Mouse (Mus musculus) embryo, embryonic 11 days (tissue): Measurements from ENCODE around the gene Neurog2.

Source experiments
- DNase-seq: peaks from one replicate; pipeline ENCODE4 v3.0.0-alpha.2; 2015

The Neurog2 gene

DNA sequence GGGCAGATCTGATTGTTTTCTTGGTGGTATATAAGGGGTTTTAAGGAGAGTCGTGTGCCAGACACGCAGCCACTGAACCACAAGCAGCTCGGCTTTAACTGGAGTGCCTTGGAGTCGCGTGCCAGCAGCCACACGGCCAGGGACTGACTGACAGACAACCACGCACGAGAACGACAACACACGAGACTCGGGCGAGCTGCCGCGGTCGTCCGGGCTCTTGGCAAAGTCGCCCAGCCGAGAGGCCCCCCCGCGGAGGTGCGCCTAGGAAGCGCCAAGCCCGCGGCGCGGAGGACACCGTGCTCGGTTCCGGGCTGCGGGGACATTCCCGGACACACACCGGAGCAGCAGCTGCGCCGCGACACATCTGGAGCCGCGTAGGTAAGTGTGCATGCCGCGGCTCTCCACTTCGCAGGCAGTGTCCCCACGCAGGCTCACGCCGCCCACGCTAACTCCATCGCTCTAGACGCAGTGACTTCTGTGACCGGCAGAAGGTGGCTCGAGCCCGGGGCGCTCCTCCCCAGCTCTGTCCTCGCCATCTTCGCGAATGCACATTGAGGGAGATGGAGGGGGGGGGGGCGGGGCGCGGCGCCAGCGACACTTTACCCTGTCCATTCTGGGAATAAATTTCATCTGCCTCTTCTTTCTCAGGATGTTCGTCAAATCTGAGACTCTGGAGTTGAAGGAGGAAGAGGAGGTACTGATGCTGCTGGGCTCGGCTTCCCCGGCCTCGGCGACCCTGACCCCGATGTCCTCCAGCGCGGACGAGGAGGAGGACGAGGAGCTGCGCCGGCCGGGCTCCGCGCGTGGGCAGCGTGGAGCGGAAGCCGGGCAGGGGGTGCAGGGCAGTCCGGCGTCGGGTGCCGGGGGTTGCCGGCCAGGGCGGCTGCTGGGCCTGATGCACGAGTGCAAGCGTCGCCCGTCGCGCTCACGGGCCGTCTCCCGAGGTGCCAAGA is at the start of gene Neurog2:
Gene Neurog2, plus strand, starts transcription at position 56 of the 953 bp plus-strand sequence.
- no peak for DNase-seq

DNA sequence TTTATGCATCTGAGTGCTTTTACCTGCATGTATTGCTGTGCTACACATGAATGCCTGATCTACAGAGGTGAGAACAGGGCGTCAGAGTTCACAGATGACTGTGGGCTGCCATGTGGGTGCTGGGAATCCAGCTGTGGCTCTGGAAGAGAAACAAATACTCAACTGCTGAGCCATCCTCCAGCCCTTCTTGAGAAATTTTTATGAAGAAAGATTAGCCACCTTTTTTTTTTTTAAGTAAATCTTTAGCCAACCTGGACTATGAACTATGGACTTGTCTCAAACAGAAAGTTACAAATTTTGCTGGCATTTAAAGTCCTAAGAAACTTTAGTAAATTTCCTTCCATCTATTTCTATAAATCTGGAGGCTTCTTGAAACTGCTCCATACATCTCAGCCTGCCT is 35.8 kb upstream of the Neurog2 start:
- no peak for DNase-seq

DNA sequence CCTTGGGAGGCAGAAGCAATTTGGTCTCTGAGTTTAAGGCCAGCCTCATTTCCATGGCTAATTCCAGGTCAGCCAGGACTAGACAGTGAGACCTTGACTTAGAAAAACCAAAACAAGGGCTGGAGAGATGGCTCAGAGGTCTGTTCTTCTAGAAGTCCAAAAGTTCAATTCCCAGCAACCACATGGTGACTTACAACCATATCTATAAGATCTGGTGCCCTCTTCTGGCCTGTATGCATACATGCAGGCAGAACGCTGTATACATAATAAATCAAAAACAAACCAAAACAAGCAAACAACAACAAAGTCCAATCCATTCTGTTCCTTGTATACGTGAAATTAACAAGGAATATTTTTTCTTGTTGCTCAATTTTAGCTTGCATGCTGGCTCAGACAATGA is 24.8 kb upstream of the Neurog2 start:
- DNase-seq, result no peak

DNA sequence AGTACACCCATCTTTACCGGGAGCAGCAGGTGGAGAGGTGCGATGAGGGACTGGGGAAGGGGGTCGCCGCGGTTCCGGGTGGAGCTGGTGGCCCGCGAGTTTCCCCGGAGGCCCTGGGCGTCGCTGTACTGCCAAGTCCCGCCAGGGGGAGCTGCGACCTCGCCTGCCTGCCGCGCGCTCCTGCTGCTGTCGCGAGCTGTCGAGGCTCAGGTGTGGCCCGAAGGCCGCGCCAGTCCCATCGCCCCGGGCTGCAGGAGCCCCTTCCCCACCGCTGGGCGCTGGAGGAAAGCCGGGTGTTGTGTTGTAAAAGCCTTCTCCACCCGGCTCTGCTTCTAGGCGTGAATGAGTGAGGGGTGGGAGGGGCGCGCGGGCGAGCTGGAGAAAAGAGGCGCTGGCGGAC is 7.6 kb upstream of the Neurog2 start:
- peak; percentile 89 for DNase-seq

DNA sequence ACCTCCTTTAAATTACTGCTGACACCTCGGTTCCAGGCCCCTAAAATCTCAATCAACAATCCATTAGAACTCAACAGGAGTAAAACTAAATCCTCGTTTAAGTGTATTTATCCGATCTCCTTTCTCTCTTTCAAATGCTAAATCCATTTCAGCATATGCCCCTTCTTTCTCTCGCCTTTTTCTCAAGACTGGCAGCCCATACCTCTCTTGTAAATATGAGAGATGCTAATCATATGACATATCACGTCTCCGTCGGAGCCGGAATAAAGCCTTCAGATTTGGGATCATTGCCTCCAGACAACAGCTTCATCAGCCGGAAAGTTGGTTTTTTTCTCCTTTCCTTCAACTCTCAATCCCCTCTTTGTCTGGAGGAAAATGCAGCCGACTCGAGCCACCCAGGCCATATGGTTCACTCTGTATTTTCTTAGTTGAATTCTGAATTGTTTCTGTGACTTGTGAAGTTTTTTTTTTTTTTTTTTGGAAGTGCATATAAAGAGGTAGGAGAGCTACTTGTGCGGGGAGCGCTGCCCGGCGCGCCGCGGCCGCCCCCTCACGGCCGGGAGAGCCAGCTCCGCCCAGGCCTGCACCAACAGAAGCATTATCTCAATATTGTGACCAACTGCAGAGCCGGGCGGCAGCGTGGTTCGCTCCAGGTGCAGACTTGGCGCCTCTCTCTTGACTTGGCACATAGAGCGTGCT is 7.1 kb upstream of the Neurog2 start:
- DNase-seq, result peak; percentile 70

DNA sequence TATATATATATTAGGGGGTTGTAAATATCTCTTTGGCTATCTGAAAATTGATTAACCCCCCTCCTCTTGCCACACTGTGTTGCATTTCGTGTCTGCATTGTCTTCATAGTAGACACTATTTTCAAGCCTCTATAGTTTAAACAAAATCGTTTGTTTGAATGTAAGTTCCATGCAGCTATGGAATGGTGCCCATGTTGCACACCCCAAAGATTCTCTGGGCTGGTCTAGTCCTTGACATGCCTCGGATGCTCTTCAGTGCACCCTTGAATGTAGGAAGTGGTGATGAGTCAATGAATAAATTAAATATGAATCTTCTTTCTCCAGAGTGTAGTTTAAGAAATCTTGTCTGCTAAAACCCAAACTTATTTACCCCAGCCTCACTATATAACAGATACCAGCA is 6.4 kb upstream of the Neurog2 start:
- no peak for DNase-seq

DNA sequence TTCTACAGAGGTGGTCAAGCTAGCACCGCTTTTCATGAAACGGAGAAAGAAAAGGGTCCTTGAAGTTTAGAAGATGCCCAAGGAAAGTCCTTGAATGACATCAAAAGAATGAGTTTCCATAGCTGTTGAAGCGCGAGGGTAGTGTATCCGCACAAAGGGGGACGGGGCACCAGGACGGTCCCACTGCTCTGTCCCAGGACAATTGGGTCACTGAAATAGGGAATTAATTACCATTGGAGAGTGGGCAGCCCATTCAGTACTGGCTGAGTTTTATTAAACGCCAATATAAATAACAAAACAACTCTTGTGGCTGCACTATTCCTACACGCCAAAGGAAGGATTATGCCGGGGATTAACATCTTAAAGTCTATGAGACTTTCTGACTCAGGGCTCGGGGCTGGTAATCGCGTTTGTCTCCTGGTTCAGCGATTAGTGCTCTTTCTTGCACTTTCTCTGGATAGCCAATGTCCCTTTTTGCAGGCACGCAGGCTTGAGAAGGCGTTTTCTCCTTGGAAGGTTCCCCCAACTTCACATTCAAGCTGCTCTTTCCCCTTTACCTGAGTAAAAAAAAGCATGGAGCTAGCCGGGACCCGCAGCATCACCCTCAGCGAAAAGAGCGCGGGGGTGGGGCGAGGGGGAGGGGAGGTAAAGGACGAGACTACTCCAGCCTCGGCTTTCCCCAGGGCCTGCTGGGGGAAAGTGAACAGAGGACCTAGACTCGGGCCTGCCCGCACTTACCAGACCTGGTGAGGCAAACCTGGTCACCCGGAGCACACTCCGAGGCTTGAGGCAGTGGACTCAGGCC is 5.6 kb upstream of the Neurog2 start:
- peak; percentile 59 for DNase-seq

DNA sequence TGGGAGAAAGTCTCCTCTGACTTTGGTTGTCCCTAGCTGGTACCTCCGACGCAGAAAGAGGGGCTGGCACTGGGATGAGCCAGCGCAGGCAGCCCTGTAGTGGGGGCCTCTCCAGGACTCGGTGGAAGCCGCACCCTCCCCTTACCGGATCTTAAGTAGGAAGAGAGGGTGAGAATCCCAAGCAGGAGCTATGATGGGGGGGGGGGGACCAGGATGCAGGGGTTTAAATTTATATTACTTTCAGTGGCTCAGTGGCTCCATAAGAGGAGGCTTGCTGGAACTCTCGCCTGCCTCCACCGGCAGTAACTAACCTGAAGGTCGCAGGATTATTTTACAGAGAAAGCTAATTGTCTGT is 5.0 kb upstream of the Neurog2 start:
- DNase-seq, result no peak

DNA sequence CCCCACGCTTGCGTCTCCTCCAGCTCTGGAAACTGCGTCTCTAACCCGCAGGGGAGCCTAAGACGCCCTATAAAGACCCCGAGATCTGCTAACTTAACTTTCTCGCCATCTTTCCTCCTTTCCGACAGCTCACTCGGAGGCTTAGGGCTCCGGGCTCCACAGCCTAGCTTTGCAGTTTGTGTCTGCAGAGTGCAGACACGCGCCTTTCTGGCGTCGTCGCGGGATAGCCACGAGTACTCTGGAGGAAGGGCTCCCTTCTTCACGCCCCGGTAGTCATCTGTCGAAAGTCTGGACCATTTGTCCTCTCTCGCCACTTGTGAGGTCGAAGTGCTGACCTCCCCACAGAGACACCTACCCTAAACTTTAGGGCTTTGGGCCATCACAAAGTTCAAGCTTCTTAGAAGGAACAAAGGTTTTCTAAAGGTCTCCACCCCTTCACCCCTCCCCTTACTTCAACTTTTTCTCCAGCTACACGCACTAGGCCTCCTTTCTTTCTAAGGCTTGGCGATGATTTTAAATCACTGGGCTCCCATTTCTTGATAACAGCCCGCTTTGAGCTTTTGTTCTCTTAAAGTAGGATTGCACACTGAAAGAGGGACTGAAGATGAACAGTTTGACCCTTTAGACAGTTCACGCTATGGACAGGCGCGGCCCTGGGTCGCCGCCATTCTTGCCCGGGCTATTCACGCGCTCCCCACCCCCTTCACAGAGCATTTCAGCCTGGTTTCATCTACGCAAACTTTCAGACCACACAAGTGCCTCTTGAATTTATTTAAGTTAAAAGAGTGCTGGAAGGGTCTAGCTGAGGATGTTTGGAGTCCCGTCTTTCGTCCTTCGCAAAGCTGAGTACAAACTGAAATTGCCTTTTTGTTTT is 4.4 kb upstream of the Neurog2 start:
- peak; percentile 66 for DNase-seq

DNA sequence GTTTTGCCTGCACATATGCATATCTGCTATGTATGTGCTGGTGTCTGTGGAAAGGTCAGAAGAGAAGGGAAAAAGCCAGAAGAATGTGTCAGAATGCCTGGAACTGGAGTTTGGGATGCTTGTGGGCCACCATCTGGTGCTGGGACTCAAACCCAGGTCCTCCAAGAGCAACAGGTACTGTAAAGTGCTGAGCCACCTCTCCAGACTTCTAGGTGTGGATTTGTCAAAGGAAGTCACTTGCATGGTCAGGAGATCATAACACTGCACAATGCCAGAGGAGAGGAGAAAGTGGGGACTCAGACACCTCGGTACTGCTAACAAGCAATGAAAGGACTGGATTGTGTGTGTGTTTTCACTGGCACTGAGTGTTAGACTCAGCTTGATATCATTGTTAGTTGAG is 2.7 kb upstream of the Neurog2 start:
- peak; percentile 21 for DNase-seq

DNA sequence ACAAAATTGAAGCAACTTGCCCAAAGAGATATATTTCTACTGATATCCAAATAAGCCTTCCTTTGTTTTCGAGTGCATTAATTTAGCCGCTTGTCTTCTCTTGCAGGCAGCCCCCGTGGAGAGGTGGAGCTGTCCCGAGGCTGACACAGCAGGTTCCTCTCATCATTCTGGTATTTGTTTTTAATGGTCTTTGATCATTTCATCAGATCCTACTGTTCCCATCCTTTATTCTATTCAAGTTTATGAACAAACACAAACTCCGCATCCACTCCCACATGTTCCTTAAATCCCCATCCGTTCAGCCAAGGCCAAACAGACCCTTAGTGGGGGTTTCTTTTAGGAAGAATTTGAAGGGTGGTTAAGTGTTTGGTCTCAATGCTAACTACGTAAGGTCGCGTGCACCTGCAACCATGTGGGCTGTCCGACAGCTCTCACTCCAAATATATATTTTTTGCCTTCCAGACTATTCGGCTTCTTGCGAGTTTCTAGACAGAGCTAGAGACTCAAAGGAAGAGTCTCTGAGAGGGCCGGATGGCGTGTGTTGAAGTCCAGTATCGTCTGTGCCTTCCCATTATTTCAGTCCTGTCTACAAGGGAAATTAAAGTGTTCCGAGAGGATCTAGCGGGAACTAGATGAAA is 2.1 kb upstream of the Neurog2 start:
- peak; percentile 14 for DNase-seq

DNA sequence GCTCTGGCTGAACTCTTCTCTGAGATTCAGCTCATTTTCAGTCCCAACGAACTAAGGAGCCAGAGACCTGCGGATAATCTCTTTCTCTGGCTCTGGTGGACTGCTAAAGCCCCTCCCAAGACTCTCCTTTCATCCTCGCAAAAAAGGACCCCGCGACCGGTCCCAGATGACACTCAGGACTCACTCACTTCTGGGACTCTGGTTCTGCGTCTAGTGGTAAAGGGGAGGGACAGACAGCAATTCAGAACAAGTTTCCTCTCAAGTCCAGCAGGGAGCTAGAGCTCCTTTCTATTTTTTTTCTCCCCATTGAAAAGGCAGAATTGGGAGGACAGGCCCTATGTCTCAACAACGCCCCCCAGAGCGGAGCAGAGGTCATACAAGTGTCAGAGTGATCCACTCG is 1.4 kb upstream of the Neurog2 start:
- peak; percentile 39 for DNase-seq

DNA sequence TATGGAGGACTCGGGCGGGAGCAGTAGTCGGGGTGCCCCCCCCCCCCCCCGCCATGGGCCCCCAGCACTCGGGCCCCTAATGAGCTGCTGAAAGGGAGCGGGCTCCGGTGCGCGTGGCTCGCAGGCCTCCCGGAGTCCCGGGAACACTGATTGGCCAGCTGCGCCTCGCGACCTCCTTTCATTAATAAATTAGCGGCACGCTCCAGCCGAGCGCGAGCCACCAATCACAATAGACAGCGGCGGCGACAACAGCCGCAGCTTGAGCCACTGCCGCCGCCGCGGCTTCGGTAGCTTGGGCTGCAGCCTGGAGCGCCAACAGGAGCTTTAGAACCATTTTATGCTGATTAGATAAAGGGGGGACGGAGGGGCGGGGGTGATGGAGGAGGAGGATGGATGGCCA is 404 bp upstream of the Neurog2 start:
- DNase-seq, result peak; percentile 90

DNA sequence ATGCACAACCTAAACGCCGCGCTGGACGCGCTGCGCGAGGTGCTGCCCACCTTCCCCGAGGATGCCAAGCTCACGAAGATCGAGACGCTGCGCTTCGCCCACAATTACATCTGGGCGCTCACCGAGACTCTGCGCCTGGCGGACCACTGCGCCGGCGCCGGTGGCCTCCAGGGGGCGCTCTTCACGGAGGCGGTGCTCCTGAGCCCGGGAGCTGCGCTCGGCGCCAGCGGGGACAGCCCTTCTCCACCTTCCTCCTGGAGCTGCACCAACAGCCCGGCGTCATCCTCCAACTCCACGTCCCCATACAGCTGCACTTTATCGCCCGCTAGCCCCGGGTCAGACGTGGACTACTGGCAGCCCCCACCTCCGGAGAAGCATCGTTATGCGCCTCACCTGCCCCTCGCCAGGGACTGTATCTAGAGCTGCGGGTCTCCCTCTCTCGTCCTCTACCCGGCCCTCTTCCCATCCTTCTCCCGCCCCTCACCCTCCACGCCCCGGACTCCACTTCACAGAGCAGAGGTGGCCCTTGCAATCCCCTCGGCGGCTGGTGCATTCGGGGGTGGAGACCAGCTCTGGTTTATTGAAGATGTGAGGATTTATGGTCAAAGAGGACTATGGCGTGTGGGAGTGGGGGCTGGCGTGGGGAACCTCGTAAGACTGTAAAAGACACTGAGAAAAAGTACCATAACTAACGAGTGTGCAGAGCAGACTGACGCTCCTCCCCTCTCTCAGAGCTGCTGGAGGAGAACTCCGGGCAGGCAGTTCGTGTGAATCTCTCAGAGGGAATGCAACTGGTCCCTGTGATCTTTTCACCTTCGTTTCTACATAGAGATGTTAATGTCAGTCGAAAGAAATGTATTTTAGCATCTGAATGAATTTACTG is 1.4 kb downstream of the Neurog2 start:
- peak; percentile 89 for DNase-seq

DNA sequence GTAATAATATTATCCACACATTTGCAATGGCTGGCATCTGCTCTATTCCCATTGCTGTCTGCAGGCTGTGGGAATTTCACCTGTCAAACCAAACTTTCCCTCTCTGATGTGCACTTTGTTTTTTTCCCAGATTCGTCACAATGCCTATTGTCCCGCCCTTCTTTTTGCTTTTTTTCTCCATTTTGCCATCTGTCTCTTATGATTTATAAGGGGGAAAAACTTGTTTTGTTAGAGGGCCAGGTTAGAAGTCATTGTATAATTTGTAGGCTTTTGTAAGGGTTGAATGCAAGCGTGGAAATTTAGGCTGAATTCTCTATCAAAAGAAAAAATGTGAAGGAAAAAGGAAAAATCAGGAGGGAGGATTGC is 2.0 kb downstream of the Neurog2 start:
- DNase-seq, result no peak

DNA sequence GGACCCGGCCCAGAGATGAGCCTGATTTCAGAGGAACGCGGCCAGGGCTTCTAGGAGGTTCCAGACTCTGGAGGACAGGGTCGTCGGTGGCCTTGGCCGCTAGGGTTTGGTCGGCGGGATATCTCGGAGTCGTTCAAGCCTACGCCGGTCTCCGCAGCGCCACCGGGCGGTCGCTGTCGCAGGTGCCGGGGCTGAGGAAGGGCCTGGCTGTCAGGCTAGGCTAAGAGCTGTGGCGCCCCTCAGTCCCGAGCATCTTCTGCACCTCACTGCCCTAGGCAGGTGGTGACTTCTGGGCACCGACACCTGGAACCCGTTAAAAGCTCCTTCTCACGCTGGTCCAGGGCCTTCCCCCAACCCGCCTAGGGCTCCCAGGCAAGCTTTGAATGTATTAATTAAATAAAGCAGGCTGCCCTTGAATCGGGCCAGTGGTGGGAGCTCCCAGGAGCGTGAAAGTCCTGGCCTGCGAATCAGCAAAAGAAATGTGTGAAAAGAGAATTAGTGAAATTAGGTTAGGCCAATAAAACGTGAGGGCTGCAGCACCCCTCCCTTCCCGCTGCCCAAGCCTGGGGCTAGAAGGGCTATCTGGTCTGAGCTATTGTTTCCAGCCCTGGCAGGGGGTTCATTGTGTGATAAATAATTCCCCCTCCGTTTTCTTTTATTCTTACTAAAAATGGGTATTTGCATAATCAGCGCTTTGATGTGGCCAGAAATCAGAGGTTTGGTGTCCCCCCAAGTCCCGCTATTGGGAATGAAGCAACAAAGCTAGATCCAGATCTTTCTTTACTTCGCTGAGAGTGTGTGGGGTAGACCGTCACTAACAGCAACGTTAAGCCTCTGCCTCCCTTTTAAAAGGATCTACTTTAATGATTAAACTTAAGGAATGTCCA is 7.2 kb downstream of the Neurog2 start:
- peak; percentile 87 for DNase-seq

DNA sequence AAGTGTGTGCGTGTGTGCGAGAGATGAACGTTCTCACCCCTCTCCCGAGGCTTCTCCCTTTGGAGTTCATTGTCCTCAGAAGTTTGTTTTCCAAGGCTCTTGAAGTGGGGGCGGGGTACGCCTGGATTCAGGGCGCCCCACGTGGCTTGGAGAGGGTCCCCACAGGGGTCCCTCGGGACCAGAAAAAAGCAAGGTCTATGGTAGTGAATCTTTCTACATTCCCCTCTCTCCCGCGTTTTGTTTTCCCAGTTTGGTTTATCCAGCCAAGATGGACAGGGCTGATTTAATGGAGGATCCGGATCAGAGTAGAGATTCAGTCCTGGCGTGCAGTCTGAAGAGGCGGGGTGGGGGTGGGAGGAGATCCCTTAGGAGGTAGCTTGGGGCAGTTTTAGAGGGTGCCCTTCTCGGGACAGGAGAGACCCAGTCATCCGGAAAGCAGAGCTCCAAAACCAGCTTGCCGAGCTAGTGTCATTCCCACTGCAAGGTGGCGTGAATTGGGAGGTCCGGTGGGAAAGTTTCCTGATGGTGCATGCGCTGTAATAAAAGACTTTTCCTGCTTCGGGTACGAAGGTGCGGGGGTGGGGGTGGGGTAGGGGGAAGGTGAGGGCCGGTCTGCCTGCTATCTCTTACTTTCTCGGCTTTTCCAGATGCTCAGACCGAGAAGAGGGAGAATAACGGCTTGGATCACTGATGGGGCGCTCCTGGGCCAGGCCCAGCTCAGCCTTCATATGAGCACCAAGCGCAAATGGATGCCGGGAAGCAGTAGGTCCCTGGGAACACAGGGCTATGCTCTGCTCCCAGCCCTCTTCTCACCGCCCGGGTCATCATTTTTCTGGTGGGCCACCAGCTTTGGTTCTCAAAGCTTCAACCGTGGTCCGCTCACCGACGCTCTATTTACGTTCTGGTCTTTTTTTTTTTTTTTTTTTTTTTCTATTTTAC is 8.1 kb downstream of the Neurog2 start:
- peak; percentile 50 for DNase-seq

DNA sequence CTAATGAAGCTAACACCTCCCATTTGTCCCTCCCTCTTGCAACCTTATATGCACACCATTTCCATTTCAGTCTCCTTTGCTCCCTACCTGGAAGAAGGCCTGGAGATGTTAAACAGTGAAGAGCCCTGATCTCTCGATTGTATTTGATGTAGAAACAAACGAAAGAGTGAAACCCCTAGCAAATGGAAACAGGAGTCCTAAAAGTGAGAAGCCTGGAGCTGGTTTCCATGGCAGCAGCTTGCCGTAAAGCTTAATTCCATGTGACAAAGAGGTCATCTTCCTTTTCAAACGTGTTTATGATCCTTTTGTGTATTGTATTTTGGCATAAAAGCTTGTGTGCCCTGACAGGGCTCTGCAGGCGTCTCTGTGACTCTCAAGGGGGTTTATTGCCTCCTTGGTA is 9.3 kb downstream of the Neurog2 start:
- DNase-seq, result peak; percentile 28
